Mouse (Mus musculus) megakaryocyte, embryonic 14.5 days (primary cell): Measurements from ENCODE around the gene Pigl.

ENCODE experiments used
- FLI1 ChIP-seq: IDR thresholded peaks from 2 replicates; pipeline ENCODE4 v1.6.1; 2012; ENCODE audit warnings: low read length, inconsistent platforms, mixed read lengths
- GATA1 ChIP-seq: IDR thresholded peaks from 3 replicates; pipeline ENCODE4 v1.6.1; 2012; ENCODE audit warnings: mixed read lengths, low read length, inconsistent platforms, borderline replicate concordance

- TF ChIP-seq GATA1: no peak
- no peak for TF ChIP-seq FLI1
Observed at GRCm38 (mm10) chr11:62549782-62550181, 91.5 kb downstream of the Pigl start.
